Mouse (Mus musculus) hematopoietic stem cell, adult 5-6 weeks (primary cell): Measurements from ENCODE around the gene Mlph. TPM values are rescaled to one million over a fixed set of nuclear protein-coding genes. Genes with fewer than 3 reads are reported as not detected.

Experiments used
- ATAC-seq, 2 experiments: fragments of 125-278 bp in 1 of 2; replicated peaks in 1 of 2; 2 replicates each; pipeline ENCODE4 v1.8.0; 2016 to 2017; ENCODE audit warnings: inconsistent platforms in 2 of 2, mild to moderate bottlenecking in 2 of 2, moderate number of reproducible peaks in 2 of 2, low read depth in 1 of 2, moderate TSS enrichment in 1 of 2; ENCODE audit not compliant: low FRiP score in 2 of 2, poor library complexity in 2 of 2, severe bottlenecking in 2 of 2, insufficient read depth in 1 of 2, low TSS enrichment in 1 of 2
- total RNA-seq: library from RNA; stranded (forward); fragments of 172-1452, 232-1000 nt; gene quantifications from 2 replicates; pipeline ENCODE4 v1.2.3, GENCODE M21; 2017

Gene Mlph
- total RNA-seq, 1 experiment from 2014 or later: 0.45 TPM

- ATAC-seq: peak; percentile 19 to 57; a peak in 3 of 4 replicates
Observed at GRCm38 (mm10) chr1:90949309-90949708, 34.4 kb downstream of the Mlph start.

GRCm38 (mm10) chr1:90951670-90952069 is 36.8 kb downstream of the Mlph start:
- ATAC-seq: no peak

DNA sequence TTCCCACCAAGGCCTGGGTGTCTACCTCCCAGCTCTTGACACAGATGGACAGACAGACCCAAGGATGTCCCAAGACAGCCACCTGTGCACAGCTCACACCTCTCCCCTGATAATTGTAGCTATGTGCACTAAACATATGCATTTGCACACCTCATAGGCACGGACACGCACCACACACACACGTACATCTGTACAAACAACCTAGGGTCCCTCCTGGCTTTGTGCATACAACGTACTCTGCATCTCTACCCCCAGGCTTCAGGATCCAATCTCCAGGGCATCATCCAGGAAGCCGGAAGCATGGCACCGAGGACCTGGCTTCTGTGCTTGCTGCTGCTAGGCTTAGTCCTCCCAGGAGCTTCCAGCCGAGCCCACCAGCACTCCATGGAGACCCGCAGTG is 37.9 kb downstream of the Mlph start, which contains the start of gene Prlh:
Gene Prlh (plus strand): TSS at position 301 of the 400 bp plus-strand sequence.
- ATAC-seq: no peak

- ATAC-seq: no peak
Observed at GRCm38 (mm10) chr1:90953688-90954087, 38.8 kb downstream of the Mlph start.

- ATAC-seq: peak in 1 of 2 experiments; percentile 68; a peak in 2 of 4 replicates
Observed at GRCm38 (mm10) chr1:90956245-90957096, 41.6 kb downstream of the Mlph start.

GRCm38 (mm10) chr1:90962526-90962925 is 47.6 kb downstream of the Mlph start:
- no peak for ATAC-seq

DNA sequence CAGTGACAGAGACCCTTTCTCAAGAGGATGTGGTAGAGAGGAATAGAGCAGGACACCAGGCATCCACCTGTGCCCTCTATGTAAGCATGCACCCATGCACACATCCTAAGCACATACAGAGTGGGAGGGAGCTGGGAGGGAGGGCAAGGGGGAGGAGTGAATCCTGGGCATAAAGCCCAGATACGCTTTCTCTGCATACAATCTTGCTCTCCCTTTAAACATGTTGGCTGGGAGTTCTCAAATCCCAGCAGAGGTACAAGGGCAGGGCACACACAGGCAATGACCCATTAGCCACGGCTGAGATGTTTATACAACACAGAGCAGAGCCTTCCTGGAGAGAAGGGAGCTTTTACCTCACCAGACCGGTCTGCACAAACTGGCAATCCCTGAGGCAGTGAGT is 48.1 kb downstream of the Mlph start:
- no peak for ATAC-seq

GRCm38 (mm10) chr1:90967583-90967982 is 52.7 kb downstream of the Mlph start:
- no peak for ATAC-seq

GRCm38 (mm10) chr1:90968649-90969048 is 53.8 kb downstream of the Mlph start:
- no peak for ATAC-seq

GRCm38 (mm10) chr1:90969347-90969784 is 54.5 kb downstream of the Mlph start, which contains the start of gene Rab17:
TSS of gene Rab17 (minus strand) at chr1:90969661.
- ATAC-seq: peak; percentile 38 to 60; a peak in 3 of 4 replicates

DNA sequence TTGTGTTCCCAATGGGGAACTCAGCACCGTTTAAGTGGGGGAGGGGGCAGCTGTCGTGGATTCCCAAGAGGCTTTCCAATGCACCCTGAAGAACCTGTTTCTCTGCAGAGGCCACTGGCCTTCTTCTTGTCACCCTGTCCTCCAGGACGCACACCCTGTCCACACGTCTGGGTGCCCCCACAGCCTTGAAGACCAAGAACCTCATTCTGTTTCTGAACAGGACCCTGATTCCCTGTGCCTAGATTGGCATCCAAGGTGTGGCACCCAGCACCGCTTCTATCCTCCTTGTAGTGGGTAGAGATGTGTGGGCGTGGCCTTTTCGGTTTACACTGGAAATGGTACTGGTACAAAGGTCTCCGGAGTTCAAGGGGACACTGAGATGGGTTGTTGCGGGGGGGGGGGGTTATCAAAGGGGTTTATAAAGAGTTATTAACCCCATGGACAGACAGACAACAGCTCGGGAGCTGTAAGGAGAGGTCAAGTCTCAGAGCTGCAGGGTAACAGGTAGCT is 55.1 kb downstream of the Mlph start:
- no peak for ATAC-seq

- peak; percentile 78 to 80 for ATAC-seq
Observed at GRCm38 (mm10) chr1:90972911-90973573, 58.2 kb downstream of the Mlph start.

DNA sequence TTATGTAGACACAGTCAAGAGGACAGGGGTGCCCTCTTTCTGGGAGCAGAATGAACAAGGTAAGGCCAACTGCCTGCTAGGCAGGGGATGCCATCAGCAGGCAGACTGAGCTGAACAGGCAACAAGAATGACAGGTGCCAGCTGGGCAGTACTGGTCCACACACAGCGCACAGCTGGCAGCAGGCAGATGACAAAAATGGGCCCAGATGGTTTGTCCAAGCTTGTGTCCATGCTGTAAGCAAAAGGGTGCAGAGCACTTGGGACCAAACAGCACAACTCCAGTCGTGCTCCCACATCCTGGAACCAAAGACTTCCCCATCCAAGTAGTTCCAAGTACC is 58.7 kb downstream of the Mlph start:
- ATAC-seq: 0 out of 4 replicates have a peak, but pooled peaks of 1 of the 2 experiments have one; percentile 16

DNA sequence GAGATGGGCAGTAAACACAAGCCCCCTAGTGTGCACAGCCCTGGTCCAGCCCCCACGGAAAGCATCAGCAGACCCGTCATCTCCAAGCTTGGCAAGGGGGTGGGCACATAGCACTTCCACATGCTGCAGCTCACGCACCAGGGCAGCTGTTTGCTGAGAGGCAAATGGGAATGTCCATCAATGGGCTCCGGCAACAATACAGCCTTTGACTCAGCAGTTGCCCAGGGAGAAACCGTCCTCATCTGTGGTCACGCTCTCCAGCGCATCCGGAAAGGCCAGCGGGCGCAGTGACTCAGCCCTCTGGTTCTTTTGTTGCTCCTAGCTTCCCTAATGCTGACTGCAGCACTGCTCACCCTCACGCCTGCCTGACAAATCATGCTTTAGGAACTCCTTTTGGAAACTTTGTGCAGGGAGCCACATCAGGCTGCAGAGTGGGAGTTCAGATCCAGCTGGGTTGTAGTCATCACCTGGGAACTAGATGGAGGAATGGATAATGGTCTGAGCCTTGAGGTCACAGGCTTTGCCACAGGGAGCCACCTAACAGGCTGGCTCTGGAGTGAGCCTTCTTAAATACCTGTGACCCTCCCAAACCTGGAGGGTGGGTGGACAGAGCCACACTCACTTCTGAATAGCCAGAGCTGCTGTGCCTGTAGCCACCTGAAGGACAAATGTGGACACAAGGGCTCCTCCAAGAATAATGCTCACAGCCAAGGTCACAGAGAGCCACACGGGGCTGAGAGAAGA is 60.2 kb downstream of the Mlph start:
- peak; percentile 66 to 71 for ATAC-seq

DNA sequence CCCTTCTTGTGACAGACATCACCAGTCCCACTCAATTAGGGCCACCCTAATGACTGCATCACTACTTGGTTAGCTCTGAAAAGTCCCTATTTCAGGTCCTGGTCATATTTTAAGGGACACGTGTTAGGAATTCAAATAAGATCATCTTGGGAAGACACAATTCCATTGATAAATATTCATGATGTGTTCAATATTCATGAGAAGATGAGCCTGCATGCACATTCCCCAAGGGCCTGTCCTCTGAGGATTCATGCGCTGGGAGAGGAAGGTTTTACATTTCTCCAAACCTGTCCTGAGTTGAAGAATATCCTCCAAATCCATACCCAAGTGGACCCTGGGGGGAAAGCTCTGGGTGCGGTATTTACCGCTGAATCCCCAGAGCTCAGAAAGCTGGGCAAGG is 61.1 kb downstream of the Mlph start:
- no peak for ATAC-seq

- no peak for ATAC-seq
Observed at GRCm38 (mm10) chr1:90980638-90981330, 65.9 kb downstream of the Mlph start.

DNA sequence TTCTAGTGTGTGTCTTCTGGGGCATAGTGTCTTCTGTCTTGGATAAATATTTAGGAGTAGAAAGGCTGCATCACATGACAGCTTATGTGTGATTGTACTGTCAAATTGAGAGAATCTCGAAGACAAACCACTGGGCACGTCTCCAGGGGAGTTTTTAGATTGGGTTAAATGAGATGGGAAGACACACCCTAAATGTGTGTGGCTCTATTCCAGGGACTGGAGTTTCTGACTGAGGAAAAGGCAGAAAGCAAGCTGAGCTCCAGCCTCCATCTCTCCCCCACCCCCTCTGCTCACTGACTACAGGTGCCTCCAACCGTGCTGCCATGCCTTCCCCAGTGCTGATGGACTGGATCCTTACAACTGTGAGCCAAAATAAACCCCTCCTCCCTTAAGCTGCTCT is 66.5 kb downstream of the Mlph start:
- ATAC-seq: no peak
